Mouse (Mus musculus) effector memory CD4-positive, alpha-beta T cell, adult 5 months (primary cell): ENCODE data around the gene 1700028K03Rik. TPM values are rescaled to one million over a fixed set of nuclear protein-coding genes. Genes with fewer than 3 reads are reported as not detected.

Experiments used
- polyA plus RNA-seq: library from polyadenylated mRNA; unstranded; fragments of 100-300 nt; shearing (Covaris generic); gene quantifications from one replicate; pipeline ENCODE4 v1.2.1, GENCODE M21; 2017

Gene 1700028K03Rik
- polyA plus RNA-seq, result 0.09 TPM

DNA sequence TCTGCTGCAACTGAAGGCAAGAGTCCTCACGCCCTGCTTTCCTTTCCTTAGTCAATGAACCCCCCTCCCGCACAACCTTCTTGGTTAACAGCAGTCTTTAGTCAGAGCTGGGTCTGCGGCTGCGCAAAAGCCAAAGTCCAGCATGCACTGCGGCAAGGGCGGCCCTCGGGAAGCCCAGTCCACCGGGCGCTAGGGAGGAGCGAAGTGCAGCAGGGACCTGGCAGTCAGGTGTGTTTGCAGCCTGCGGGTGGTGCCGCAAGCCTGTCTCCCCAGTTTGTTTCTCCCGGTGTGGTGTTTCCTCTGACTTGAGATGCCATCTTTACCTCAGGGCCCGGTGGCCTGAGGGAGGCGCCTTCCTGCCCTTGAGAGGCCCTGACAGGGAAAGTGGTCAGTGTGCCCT lies at the start of gene 1700028K03Rik:
1700028K03Rik (plus strand) TSS at position 129 of the 400 bp plus-strand sequence.

GRCm38 (mm10) chr5:107507321-107507720 lies 27.2 kb upstream of the 1700028K03Rik start, which contains the start of gene Gm42669:
TSS of gene Gm42669 (plus strand) at chr5:107507621.

DNA sequence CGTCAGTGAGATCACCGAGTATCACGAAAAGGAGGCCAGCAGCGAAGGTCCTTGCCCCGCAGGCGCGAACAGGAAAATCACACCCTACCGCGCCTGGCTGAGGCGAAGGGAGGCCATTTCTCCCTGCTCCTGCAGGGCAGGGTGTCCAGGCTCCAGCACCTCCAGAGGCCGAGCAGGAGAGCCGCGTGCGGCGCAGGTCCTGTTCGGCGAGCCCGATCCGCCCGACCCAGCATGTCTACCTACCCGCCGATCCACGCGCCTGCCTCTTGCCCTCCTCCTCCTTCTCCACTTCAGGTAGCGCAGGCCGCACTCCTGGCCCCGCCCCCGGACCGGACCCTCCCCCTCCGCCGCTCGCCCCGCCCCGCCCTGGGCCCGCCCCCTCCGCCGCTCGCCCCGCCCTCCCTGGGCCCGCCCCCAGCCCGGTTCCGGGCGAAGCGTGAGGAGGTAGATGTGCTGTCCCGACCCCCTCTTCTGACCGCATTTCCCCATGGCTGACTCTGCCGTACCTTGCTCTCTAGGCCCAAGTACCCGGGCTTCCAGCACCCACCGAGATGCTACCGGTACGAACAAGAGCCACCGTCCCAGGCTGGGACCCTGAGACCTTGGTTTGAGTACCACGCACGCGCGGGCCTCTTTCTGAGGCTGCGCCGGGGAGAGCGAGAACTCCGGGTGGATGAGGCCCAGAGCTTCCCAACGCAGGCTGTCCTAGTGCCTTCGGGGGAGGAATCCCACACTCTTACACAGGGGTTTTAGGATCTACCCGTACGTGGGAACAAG lies 63.0 kb downstream of the 1700028K03Rik start, which contains the start of the genes Rpap2 and Glmn:
Rpap2 (plus strand) TSS at position 73 of the 777 bp plus-strand sequence.
Glmn (minus strand) TSS at position 588 of the 777 bp plus-strand sequence.

Other genes starting within 250 kb of the 1700028K03Rik start
- gene Tgfbr3, start 245.1 kb upstream of the 1700028K03Rik start, polyA plus RNA-seq, result 18.8 TPM
- gene Brdt, start 203.6 kb upstream of the 1700028K03Rik start, polyA plus RNA-seq, result 0.51 TPM
- 0.49 TPM for gene Ephx4, start 132.0 kb upstream of the 1700028K03Rik start, polyA plus RNA-seq
- not detected for gene Lpcat2b, start 103.2 kb upstream of the 1700028K03Rik start, polyA plus RNA-seq
- 7.4 TPM for gene Btbd8, start 96.7 kb upstream of the 1700028K03Rik start, polyA plus RNA-seq
- gene Gm42669, start 27.1 kb upstream of the 1700028K03Rik start, polyA plus RNA-seq, result 0.32 TPM
- 19.2 TPM for gene Rpap2, start 62.7 kb downstream of the 1700028K03Rik start, polyA plus RNA-seq
- gene Glmn, start 63.2 kb downstream of the 1700028K03Rik start, polyA plus RNA-seq, result 15.2 TPM
- gene Gfi1, start 191.3 kb downstream of the 1700028K03Rik start, polyA plus RNA-seq, result 30.0 TPM